Mouse (Mus musculus): Measurements from ENCODE around the gene Sstr4.
A peak's percentile ranks its signal among the peaks of the same experiment; 100 is the strongest.

Sstr4 gene

DNA sequence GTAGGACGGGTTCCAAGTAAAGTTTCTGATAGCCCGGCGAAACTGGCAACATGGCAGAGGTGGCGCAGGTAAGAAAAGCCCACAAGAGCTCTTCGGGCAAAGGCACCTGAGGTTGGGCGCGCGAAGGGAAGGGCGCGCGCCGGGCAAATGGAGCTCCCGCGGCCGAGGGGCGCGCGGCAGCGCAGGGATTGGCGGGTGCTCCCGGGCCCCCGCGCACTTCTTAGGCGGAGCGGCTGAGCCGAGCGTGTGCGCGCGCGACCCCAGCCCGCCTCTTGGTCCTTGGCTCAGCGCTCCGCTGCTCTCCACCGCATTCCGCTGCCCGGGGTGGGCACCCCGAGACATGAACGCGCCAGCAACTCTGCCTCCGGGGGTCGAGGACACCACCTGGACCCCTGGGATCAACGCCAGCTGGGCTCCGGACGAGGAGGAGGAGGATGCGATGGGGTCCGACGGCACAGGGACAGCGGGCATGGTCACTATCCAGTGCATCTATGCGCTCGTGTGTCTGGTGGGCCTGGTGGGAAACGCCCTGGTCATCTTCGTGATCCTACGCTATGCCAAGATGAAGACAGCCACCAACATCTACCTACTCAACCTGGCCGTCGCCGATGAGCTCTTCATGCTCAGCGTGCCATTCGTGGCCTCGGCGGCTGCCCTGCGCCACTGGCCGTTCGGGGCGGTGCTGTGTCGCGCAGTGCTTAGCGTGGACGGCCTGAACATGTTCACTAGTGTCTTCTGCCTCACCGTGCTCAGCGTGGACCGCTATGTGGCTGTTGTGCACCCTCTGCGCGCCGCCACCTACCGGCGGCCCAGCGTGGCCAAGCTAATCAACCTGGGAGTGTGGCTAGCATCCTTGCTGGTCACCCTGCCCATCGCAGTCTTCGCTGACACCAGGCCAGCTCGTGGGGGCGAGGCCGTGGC lies at the start of gene Sstr4:
TSS of gene Sstr4 (plus strand) at position 214 of the 921 bp plus-strand sequence.
- no peak for DNase-seq (ENCODE audit: low read depth)

DNA sequence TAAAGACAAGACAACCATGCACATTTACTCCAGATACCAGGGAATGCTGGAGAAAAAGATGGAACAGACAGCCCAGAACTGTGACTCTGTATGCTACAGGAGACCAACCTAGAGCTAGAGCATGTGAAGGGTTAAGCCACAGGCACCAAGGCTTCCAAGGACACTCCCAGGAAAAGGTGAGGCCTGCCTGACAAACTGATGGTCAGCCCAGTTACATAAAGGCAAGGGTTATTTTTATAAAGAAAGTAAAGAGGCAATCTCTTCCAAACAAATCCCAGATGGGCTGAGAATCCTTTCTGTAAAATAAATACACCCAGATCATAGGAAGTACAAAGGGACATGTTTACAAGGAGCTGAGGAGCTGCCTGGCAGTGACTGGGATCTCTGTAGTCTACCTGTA lies 49.8 kb upstream of the Sstr4 start:
- DNase-seq (ENCODE audit: low read depth): no peak

DNA sequence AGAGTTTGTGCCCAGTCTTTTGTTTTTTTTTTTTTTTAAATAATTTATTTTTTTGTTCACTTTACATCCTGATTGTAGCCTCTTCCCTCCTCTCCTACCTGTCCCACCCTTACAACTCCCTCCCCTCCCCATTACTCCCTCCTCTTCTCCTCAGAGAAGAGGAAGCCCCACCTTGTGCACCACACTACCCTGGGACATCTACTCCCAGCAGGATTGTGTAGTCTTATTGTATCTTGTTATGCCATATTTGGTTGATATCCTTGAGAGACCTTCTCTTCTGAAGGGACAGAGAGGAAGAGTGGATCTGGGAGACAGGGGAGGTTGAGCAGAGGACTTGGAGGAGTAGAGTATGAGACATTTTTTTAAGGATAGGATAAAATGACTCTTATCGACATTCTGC lies 48.2 kb upstream of the Sstr4 start:
- DNase-seq (ENCODE audit: low read depth): no peak

DNA sequence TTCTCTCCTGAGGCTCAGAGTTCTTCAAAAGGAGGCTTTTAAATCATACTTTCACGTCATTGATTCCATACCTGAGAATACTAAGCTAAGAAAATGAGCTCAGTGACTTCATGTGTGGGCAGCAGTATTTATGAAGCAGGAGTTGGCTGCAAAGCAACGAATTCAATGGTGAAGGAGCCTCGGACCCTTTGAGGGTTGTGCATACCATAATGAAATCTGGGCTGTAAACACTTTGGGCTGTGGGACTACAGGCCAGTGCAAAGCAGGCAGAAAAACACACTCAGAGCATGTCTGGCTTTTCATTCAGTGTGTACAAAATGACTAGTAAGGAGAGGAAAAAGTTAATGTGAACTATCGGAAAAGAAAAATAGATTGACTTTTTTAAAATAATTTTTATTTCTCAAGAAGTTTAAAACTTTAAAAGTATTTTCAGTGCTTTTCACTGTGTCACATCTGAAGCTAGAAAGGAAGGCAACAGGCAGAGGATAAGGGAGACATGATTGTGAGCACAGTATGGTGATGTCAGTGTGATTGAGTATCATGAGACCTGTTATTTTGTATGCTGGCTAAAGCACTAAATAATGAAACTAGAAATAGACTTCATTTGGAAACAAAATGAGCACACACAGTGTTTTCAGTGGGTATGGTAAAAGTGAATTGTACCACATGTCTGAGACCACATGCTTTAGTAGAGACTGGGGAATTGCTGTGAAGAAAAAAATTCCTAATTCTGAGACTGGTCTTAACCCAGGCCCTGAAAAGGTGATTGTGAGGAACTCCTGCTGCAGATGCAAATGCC lies 45.4 kb upstream of the Sstr4 start:
- DNase-seq (ENCODE audit: low read depth): no peak

- no peak for DNase-seq (ENCODE audit: low read depth)
These were observed 44.7 kb upstream of the Sstr4 start for GRCm38 (mm10) chr2:148350460-148350859.

DNA sequence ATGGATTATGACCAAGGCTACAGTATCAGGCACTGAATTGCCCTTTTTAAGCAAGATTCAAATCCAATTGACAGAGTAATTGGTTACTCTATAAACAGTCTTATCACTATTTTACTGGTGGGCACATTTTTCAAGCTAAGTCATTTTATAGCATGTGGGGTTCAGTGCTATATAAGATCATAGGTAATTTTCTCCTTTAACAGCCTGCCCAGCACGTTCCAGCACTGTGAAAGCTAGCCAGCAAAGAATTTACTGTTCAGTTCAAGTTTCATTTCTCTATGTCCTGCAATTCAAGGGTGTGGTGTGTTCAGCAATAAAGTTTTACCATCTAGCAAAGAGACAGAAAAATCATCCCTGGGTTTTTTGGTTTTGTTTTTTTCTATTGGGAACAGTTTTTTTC lies 42.5 kb upstream of the Sstr4 start:
- DNase-seq (ENCODE audit: low read depth): no peak

DNA sequence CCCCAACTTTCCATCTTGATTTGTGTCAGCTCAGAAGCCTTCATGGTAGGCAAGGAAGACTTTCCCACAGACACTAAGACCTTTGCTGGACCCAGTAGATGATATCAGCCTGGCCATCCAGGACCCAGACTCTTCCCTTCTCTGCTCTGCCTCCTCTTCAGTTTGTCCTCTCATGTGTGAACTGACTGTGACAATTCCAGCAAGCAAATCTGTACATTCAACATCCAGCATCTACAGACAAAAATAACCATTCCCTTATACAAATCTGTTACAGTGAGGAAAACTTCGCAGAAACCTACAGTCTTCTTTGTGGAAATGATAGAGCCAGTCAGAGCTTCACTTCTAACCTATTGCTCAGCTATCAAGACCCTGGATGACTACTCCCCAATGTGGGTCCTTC lies 38.0 kb upstream of the Sstr4 start:
- DNase-seq (ENCODE audit: low read depth): no peak

GRCm38 (mm10) chr2:148364536-148364935 lies 30.6 kb upstream of the Sstr4 start:
- DNase-seq (ENCODE audit: low read depth): peak; percentile 63

- peak; percentile 81 for DNase-seq (ENCODE audit: low read depth)
These were observed 29.9 kb upstream of the Sstr4 start for GRCm38 (mm10) chr2:148365227-148365626.

DNA sequence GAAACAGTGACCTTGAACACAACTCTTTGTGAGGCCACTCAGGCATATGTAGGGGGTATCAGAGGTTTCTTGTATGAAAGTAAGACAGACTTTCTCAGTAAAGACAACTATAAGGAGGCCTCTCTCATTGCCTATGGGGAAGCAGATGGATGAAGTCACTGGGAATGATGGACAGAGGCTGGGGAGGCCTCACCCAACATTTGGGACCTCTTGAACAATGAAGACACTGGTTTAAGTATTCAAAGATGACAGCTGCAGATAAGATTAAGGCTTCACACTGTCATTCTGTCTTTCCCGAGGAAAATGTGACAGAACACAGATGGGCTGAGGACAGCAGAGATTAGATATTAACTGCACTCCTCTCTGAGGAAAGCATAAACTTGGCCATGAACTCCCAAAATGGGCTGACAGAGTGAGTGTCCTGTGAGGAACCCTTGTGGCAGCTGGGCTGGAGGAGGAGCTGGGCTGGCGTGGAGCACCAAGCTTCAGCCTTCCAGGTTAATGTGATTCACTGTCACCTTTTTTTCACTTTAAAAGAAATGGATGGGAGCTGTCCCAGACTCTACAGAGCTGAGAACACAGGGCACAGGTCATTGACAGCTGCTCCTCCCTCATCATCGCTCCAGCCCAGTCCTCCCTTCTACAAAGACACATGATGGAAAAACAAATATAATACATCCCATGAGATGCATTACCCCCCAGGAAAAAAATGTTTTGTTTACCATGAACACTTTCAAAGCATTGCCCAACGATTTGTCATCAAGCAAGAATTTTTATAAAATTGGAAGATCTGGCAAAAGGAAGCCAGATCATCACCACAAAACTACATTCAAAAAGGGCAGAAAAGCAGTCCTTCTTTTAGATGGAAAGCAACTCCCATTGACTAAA lies 23.2 kb upstream of the Sstr4 start:
- peak; percentile 80 for DNase-seq (ENCODE audit: low read depth)

DNA sequence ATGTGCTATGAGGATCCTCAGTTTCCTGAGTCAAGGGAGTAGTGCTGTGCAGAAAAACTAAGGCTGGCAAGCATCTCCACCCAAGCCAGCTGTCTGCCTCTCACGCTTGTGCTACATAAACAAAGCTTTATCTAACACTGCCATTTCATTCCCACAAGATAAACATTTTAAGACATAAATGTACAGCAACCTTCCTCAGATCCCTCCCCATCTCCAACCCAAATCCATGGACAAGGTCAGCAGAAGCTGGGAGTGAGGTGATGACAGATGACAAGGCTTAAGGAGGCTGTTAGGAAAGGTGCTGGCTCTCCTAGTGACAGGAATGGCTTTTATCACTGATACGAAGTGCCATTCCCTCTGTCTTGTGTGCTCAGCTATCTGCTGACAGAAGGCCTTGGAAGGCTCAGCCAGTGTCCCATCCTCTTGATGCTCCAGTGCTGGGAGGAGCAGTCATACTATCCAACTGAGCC lies 21.5 kb upstream of the Sstr4 start:
- DNase-seq (ENCODE audit: low read depth): no peak

- peak; percentile 52 for DNase-seq (ENCODE audit: low read depth)
These were observed 19.6 kb upstream of the Sstr4 start for GRCm38 (mm10) chr2:148375326-148376150.

DNA sequence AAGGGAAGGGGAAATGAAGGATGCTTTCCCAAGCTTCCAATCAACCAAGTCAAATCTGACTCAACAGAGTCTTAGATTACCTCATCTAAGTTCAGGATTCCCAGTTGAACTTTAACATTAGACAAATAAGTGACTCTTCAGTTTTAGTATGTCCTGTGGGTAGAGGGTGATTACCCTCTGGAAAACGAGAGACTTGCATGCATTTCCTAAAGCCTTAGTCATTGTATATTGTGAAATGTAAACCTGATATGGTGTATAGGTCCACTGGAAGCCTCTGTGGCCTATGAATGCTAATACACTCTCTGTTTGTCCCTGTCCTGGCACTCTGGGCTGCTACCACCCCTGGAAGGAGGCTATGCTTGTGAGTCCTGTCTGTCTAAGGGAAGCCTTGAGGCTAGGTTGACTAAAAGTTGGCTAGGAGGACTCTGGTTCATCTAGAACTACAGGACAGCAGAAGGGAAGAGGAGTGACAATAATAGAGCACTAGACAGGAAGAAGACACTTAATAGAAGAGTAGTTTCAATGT lies 16.3 kb upstream of the Sstr4 start:
- DNase-seq (ENCODE audit: low read depth): peak; percentile 57

- DNase-seq (ENCODE audit: low read depth): no peak
These were observed 15.2 kb upstream of the Sstr4 start for GRCm38 (mm10) chr2:148379899-148380413.

- no peak for DNase-seq (ENCODE audit: low read depth)
These were observed 14.1 kb upstream of the Sstr4 start for GRCm38 (mm10) chr2:148381076-148381475.

GRCm38 (mm10) chr2:148386476-148386875 lies 8.7 kb upstream of the Sstr4 start:
- DNase-seq (ENCODE audit: low read depth): no peak

- no peak for DNase-seq (ENCODE audit: low read depth)
These were observed 8.2 kb upstream of the Sstr4 start for GRCm38 (mm10) chr2:148386927-148387326.

DNA sequence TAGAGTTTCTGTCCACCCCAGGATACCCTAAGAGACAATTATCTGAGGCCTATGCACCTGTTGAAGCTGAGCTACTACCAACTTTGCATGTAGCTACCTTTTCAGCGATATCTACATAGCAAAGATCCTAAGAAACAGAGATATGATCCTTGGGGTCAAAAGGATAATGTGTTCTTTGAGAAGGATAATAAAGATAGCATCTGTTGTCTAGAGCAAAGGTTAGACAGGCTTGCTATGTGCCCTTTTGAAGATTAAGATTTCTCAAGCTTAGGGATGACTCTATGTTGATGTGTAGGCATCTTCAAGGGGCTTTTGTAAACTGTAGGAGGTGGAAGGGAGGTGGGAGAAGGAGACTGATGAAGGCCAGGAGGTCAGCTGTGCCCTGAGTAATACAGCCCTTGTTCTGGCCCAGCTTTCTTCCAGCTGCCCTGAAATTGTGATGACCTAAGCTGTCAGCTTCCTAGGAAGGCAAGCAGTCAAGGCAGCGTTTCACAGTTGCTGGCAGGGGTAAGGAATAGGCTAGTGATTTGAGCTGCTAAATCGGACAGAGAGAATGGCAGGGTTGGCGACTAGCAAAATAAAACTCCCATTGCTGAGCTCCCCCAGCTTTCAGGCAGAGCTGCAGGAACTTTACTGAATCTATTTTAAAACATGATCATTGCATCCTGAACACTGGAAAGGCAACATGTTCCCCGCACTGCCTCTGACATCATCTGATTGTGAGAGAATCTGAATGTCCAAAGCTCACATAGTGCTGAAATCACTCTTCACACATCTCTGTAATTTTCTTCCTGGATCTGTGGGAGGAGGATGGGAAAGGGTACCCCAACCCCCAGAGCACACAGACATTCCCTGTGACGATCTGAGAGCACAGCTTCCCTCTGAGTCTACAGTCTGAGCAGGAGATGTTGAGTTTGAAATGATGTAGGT lies 7.2 kb upstream of the Sstr4 start:
- no peak for DNase-seq (ENCODE audit: low read depth)

DNA sequence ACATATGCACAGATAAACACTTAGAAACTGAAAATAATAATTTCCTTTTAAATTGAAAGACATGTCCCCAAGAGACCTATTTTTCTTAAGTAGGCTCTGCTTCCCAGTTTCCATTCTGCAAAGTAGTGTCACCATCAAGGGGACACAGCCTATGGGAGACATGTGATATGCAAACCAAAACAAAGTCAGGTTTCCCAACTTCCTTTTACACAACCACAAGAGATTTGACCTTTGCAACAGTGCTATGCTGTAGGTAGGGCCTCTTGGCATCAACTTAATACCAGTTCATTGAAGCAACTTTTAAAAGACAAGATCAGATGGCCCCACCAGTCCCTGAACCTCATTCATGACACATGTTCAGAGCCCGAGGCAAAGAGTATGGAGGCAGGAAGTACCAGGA lies 2.0 kb upstream of the Sstr4 start:
- DNase-seq (ENCODE audit: low read depth): no peak

Data from NIH3T3 (cell line).